Mouse (Mus musculus) midbrain, embryonic 14.5 days (tissue): ENCODE results near the gene Gpcpd1. TPM values are rescaled to one million over a fixed set of nuclear protein-coding genes. Genes with fewer than 3 reads are reported as not detected.

Source experiments
- ATAC-seq: fragments of 200-750 bp; cut with Nextera tagmentation; 2 replicates; pipeline ENCODE4 v1.8.0; 2017; ENCODE audit warnings: moderate number of reproducible peaks, moderate library complexity; ENCODE audit not compliant: low FRiP score, low TSS enrichment
- DNase-seq: peaks from one replicate; pipeline ENCODE4 v3.0.0-alpha.2; 2015
- H3K27ac ChIP-seq: fragments of 300-500 bp; sonication (generic); replicated peaks from 2 replicates; pipeline ENCODE4 v1.5.1; 2014; ENCODE audit warnings: mild to moderate bottlenecking, low read depth, low read length, moderate library complexity
- H3K27me3 ChIP-seq: fragments of 300-500 bp; sonication (generic); 2 replicates; pipeline ENCODE4 v1.6.1; 2014; ENCODE audit warnings: low read length, control low read depth, mixed read lengths; ENCODE audit not compliant: control insufficient read depth, insufficient read depth
- H3K36me3 ChIP-seq: fragments of 300-500 bp; sonication (generic); 2 replicates; pipeline ENCODE4 v1.6.1; 2014; ENCODE audit warnings: low read length, control low read depth; ENCODE audit not compliant: control insufficient read depth, insufficient read depth
- H3K4me1 ChIP-seq: fragments of 300-500 bp; sonication (generic); 2 replicates; pipeline ENCODE4 v1.6.1; 2014; ENCODE audit warnings: mild to moderate bottlenecking, antibody characterized with exemption, low read length, control low read depth; ENCODE audit not compliant: control insufficient read depth, insufficient read depth
- H3K4me2 ChIP-seq: fragments of 300-500 bp; sonication (generic); 2 replicates; pipeline ENCODE4 v1.6.1; 2014; ENCODE audit warnings: mild to moderate bottlenecking, low read length, moderate library complexity
- H3K4me3 ChIP-seq: fragments of 300-500 bp; sonication (generic); replicated peaks from 2 replicates; pipeline ENCODE4 v1.5.1; 2014; ENCODE audit warnings: low read depth, low read length
- H3K9ac ChIP-seq: fragments of 300-500 bp; sonication (generic); replicated peaks from 2 replicates; pipeline ENCODE4 v1.6.1; 2014; ENCODE audit warnings: mild to moderate bottlenecking, low read length, moderate library complexity
- H3K9me3 ChIP-seq: fragments of 300-500 bp; sonication (generic); 2 replicates; pipeline ENCODE4 v1.6.1; 2016; ENCODE audit warnings: low read length, control low read depth, mixed read lengths; ENCODE audit not compliant: control insufficient read depth
- WGBS: fragments of 180-500 bp; shearing (Covaris S2); extraction: QIAGEN DNeasy Blood & Tissue Kit; methylation state at CpG from one replicate; pipeline ENCODE4 v1.1.7; 2014; 5-methylcytosine and 5-hydroxymethylcytosine counted together
- polyA plus RNA-seq: library from polyadenylated mRNA; unstranded; fragments of >200 nt; fragmentation: Nextera tagmentation; extraction: Ambion mirVana; gene quantifications from 2 replicates; pipeline ENCODE4 v1.2.1, GENCODE M21; 2014

The Gpcpd1 gene
- polyA plus RNA-seq, 1 experiment from 2014 or later, result 104 TPM

DNA sequence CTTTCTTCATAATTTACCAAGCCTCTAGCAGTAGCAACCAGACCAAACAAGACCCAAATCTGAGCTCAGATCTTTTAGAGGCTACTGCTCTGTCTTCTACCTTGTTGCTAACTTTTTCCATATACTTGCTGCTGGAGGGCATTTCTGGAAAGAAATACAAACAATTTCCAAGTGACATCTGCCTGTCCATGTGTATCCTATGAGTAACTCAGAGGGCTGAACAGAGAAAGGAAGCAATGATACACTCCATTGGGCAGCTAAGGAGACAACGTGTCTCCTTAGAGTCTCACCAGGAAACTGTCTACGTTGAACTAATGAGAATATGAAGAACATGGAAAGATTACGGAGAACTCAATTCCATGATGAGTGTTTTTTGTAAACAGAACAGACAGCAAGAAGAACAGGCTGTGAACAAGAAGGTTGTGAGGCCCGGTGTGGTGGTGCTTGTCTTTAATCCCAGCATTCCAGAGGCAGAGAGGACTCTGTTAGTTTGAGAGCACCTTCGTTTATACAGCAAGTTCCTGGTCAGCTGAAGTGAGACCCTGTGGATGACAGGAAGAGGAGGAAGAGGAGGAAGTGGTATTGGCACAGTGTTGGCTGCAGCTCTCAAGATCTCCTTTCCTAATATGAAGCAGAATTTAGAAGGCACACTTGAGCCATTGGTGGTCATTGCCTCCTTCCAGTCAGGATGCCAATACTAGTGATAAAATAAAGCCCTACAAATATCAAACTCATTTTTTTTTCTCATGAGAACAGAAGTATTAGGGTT is 18.4 kb upstream of the Gpcpd1 start:
- H3K4me1 ChIP-seq, result no peaks in the 10 kb centered on the region
- no peak overlapping the region for H3K9ac ChIP-seq
- H3K4me2 ChIP-seq, result no peak overlapping the region
- DNase-seq, result no peak
- no peak overlapping the region for H3K4me3 ChIP-seq
- H3K27ac ChIP-seq, result no peak overlapping the region
- H3K27me3 ChIP-seq, result no peaks in the 10 kb centered on the region
- no peak for ATAC-seq
- no peaks in the 10 kb centered on the region for H3K36me3 ChIP-seq
- H3K9me3 ChIP-seq, result no peaks in the 10 kb centered on the region
- WGBS, result 73% methylated on average over 5 of the region's 5 CpGs

DNA sequence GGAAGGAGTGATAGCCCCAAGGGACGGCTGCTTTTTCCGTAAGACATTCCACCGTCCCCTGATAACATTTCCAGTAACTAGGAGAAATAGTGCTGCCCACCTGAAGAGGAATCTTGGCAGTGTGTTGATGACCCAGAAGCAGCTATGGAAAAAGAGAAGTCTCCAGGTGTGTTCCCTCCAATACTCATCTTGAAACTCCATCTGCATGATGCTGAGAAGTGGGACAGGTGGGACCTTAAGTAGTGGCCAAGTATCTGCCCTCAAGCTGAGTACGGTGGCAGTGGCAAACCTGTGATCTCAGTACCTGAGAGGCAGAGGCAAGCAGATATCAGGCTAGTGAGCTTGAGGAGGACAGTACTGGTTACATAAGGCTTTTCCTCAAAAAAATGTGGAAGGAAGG is 17.4 kb upstream of the Gpcpd1 start:
- Histone ChIP-seq H3K4me3 (no peak overlapping the region), H3K4me2 (no peak overlapping the region), H3K36me3 (no peaks in the 10 kb centered on the region), H3K9me3 (no peaks in the 10 kb centered on the region), H3K4me1 (no peaks in the 10 kb centered on the region), H3K27ac (no peak overlapping the region), H3K9ac (no peak overlapping the region), H3K27me3 (no peaks in the 10 kb centered on the region)
- DNase-seq (no peak), ATAC-seq (no peak)
- WGBS, result 92% methylated on average over 4 of the region's 4 CpGs

DNA sequence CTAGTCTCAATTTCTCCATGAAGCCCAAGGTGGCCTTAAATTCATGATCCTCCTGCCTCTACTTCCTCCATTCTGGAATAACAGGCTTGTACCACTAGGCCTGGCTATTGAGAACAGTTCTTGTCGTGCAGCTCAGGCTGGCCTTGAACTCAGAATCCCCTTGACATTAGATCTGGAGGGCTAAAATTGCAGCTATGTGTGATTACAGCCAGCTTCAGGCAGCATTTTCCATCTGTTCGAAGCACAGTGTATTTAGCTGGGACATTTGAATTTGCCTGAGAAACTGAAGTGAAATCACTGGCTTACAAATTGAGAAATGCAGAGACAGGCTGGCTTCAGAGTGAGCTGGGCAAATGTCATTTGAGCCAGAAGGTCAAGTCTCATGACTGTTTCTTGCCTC is 16.2 kb upstream of the Gpcpd1 start:
- Histone ChIP-seq H3K9ac (no peak overlapping the region), H3K9me3 (no peaks in the 10 kb centered on the region), H3K4me1 (no peaks in the 10 kb centered on the region), H3K27ac (no peak overlapping the region), H3K4me3 (no peak overlapping the region), H3K4me2 (no peak overlapping the region), H3K27me3 (no peaks in the 10 kb centered on the region), H3K36me3 (no peaks in the 10 kb centered on the region)
- ATAC-seq (no peak), DNase-seq (no peak)
- WGBS, result 81% methylated on average over 2 of the region's 2 CpGs

DNA sequence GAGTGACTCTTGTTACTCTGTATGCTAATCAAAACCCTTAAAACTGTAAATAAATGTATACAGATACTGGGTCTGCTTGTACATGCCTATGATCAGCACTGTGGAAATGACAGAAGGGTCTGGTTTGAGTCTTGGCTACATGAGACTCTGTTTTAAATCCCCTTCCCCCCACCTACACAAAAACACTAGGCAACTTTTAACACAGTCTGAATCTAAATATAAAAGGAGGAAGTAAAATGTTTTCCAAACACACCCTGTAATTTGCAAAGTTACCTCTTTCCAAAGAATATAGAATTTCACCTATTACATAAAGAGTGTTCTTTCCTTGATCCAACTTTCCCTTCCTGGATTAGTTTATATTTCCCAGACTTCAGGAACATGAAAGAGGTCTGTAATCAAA is 14.2 kb upstream of the Gpcpd1 start:
- H3K27me3 ChIP-seq, result no peaks in the 10 kb centered on the region
- no peak for DNase-seq
- no peak overlapping the region for H3K4me3 ChIP-seq
- no peak for ATAC-seq
- H3K36me3 ChIP-seq, result no peaks in the 10 kb centered on the region
- H3K4me2 ChIP-seq, result no peak overlapping the region
- H3K9me3 ChIP-seq, result no peaks in the 10 kb centered on the region
- no peak overlapping the region for H3K9ac ChIP-seq
- no peak overlapping the region for H3K27ac ChIP-seq
- H3K4me1 ChIP-seq, result no peaks in the 10 kb centered on the region

DNA sequence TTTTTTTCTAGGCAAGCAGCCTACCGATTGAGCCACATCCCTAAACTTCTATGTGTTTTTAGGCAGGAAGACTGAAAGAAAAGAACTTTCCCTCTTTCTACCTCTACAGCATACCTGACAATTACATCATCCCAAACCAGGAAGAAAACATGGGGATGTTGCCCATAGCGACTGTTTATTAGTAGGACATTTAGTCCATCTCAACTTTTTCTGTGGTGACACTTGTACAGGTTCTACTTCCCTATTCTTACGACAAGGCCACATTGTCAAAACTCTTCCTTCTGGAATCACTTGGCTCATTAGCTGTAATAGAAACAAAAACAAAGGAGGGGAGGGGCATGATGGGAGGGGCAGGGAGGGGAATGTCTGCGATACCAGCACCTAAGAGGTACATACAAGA is 12.6 kb upstream of the Gpcpd1 start:
- Histone ChIP-seq H3K4me2 (no peak overlapping the region), H3K4me3 (no peak overlapping the region)
- ATAC-seq, result no peak

DNA sequence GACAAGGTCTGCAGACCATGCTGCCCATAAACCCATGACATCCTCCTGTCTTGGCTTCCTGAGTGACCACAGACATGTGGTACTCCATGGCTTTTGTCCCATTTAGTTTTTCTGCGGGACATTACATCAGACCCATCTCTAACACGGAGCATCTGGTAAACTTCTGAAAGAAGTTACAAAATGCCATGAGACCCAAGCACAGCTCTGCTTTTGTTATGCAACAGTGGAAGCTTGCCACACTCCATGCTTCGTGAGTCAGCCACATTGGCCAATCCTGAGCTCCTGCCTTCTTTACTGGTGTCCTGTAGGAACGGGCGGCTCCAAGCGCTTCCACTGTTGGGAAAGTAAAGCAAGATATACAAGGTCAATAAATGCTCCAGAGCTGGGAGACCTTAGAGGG is 11.6 kb upstream of the Gpcpd1 start:
- DNase-seq, result no peak
- Histone ChIP-seq H3K9ac (no peak overlapping the region), H3K27ac (no peak overlapping the region), H3K36me3 (no peaks in the 10 kb centered on the region), H3K4me1 (no peaks in the 10 kb centered on the region), H3K9me3 (no peaks in the 10 kb centered on the region), H3K4me3 (no peak overlapping the region), H3K4me2 (no peak overlapping the region), H3K27me3 (no peaks in the 10 kb centered on the region)
- 91% methylated on average over 6 of the region's 6 CpGs for WGBS
- no peak for ATAC-seq

More for the DNA sequence above, 12.6 kb upstream of the Gpcpd1 start:
- H3K36me3 ChIP-seq, result no peaks in the 10 kb centered on the region
- H3K27me3 ChIP-seq, result no peaks in the 10 kb centered on the region
- H3K9me3 ChIP-seq, result no peaks in the 10 kb centered on the region
- WGBS, result 91% methylated on average over 4 of the region's 4 CpGs
- H3K4me1 ChIP-seq, result no peaks in the 10 kb centered on the region
- H3K9ac ChIP-seq, result no peak overlapping the region
- no peak overlapping the region for H3K27ac ChIP-seq
- no peak for DNase-seq

DNA sequence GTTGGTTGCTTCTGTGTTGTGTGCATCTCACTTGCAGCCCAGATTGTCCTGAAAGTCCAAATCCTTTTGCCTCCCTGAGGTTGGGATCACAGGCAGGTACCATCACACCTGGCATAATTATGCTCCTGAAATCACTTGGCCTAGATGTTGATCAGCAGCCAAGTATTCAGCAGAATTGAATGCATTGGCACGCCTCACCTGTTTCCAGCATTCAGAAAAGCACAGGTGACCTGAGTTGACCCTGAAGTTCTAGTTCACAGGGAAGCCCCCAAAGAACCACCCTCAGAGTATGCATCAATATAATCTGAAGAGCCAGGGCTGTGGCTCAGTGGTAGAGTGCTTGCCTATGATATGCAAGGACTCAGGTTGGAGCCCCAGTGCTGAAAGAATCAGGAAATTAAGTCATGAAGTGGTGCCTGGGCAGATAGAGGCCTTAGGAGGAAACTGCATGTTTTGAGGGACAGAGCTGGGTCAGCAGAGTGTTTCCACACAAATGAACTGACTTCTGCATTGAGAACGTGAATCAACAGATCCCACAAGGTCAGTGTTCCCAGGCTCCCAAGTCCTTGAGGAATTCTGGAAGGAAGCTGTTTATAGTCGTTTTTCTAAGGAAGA is 10.4 kb upstream of the Gpcpd1 start:
- H3K4me1 ChIP-seq, result no peaks in the 10 kb centered on the region
- H3K27me3 ChIP-seq, result no peaks in the 10 kb centered on the region
- no peak for ATAC-seq
- H3K9me3 ChIP-seq, result no peaks in the 10 kb centered on the region
- no peak overlapping the region for H3K27ac ChIP-seq
- 79% methylated on average over 3 of the region's 3 CpGs for WGBS
- no peak overlapping the region for H3K4me3 ChIP-seq
- no peak overlapping the region for H3K9ac ChIP-seq
- DNase-seq, result no peak
- no peaks in the 10 kb centered on the region for H3K36me3 ChIP-seq
- H3K4me2 ChIP-seq, result no peak overlapping the region

DNA sequence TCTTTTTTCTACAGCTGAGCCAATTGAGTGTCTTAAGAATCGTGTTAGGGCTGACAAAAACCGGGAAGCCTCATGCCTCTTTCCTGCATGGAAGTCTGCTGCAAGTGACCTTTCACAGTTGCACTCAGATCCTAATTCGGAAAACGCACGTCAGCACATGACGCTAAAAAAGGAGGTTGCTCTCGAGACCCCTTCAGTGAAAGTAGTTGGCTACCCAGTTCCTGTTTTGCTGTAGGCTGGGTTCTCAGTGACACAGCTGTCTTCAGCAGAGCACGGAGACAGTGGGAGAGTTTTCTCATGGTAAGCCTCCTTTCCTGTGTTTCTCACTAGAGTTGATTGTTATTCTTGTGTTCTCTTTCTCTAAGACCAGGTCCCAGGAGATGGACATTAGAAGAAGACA is 9.7 kb upstream of the Gpcpd1 start:
- Histone ChIP-seq H3K9ac (no peak overlapping the region), H3K27ac (no peak overlapping the region), H3K4me2 (no peak overlapping the region), H3K36me3 (no peaks in the 10 kb centered on the region), H3K27me3 (no peaks in the 10 kb centered on the region), H3K4me1 (no peaks in the 10 kb centered on the region), H3K9me3 (no peaks in the 10 kb centered on the region), H3K4me3 (no peak overlapping the region)
- 79% methylated on average over 8 of the region's 8 CpGs for WGBS
- DNase-seq (no peak), ATAC-seq (no peak)

DNA sequence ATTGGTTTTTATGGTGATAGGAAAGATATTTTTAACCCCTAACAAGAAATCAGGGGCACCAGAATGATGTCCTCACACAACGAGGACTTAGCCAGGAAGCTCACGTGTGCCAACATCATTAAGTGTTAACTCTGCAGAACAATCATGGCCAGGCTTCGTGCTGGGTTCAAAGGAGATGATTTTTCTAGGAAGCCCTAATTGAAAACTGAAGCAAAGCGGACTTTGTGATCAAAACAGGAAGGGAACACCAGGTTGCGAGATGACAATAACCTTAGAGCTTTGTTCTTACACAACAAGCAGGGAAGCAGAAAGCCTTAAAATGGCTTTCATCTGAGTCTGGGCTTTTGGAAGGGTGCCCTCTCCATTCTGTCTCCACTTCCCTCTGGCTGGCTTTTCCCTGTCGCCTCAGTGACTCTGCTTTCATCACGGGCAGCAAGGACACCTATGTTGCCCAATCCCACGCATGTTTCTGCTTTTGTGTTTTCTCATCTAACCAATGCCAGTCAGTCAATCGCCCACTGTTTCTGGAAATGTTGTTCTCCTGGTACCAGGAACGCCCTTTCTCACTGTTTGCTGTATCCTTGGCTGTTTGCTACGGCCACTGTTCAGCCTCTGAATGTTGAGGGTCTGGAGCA is 8.2 kb upstream of the Gpcpd1 start:
- WGBS, result 86% methylated on average over 11 of the region's 11 CpGs
- Histone ChIP-seq H3K36me3 (no peaks in the 10 kb centered on the region), H3K4me3 (no peak overlapping the region), H3K4me1 (no peaks in the 10 kb centered on the region), H3K9ac (no peak overlapping the region), H3K4me2 (no peak overlapping the region), H3K27me3 (no peaks in the 10 kb centered on the region), H3K9me3 (no peaks in the 10 kb centered on the region), H3K27ac (no peak overlapping the region)
- DNase-seq (no peak), ATAC-seq (no peak)
